Mouse (Mus musculus): ENCODE data around the gene Gm28778. TPM values are rescaled to one million over a fixed set of nuclear protein-coding genes. Genes with fewer than 3 reads are reported as not detected.
"Not testable (repeated sequence)": the region's sequence is repeated elsewhere in the genome, so short reads cannot be mapped to it uniquely, and the experiment has no call there.

The Gm28778 gene
- polyA plus RNA-seq (2012; ENCODE audit: insufficient read depth, insufficient read length, missing spikeins) = not detected in 2 replicates

- peak within 1 kb of the TSS; percentile 99 for H3K4me3 ChIP-seq (ENCODE audit: insufficient read depth, low read length)
- peak within 1 kb of the TSS; percentile 50; the same call in 1 of the 2 replicates for H3K27ac ChIP-seq (ENCODE audit: insufficient read depth, low read depth, low read length)
- H3K4me1 ChIP-seq (ENCODE audit: control insufficient read depth, insufficient read depth, low read length) = peaks cover 2% of the 10 kb centered on the region; the same call in 1 of the 2 replicates
- no peak for TF ChIP-seq POLR2A (IDR thresholded peaks at IDR 0.05; ENCODE audit: borderline replicate concordance, low read depth, low read length)
- no peak for TF ChIP-seq CTCF (IDR thresholded peaks at IDR 0.05; ENCODE audit: low read depth, low read length)
Observed at GRCm38 (mm10) chr1:53296581-53297383, at the start of gene Gm28778, which contains the start of the genes Pms1 and Ormdl1. TSS of gene Gm28778 (plus strand) at chr1:53297111. TSS of gene Pms1 (minus strand) at chr1:53297018. TSS of gene Ormdl1 (plus strand) at chr1:53297095.

GRCm38 (mm10) chr1:53264958-53265612, 31.8 kb upstream of the Gm28778 start:
- not testable (repeated sequence) for H3K4me3 ChIP-seq (ENCODE audit: insufficient read depth, low read length); H3K4me1 ChIP-seq (ENCODE audit: control insufficient read depth, insufficient read depth, low read length)
- H3K27ac ChIP-seq (ENCODE audit: insufficient read depth, low read depth, low read length) = peak overlapping the region; percentile 53

GRCm38 (mm10) chr1:53269901-53270300, 27.0 kb upstream of the Gm28778 start:
- H3K4me3 ChIP-seq (ENCODE audit: insufficient read depth, low read length) = no peak overlapping the region
- no peak for TF ChIP-seq CTCF (IDR thresholded peaks at IDR 0.05; ENCODE audit: low read depth, low read length)
- TF ChIP-seq POLR2A (IDR thresholded peaks at IDR 0.05; ENCODE audit: borderline replicate concordance, low read depth, low read length) = no peak
- no peak overlapping the region for H3K27ac ChIP-seq (ENCODE audit: insufficient read depth, low read depth, low read length)
- H3K4me1 ChIP-seq (ENCODE audit: control insufficient read depth, insufficient read depth, low read length) = no peaks in the 10 kb centered on the region

GRCm38 (mm10) chr1:53272646-53273045, 24.3 kb upstream of the Gm28778 start:
- Histone ChIP-seq H3K4me3 (ENCODE audit: insufficient read depth, low read length) (no peak overlapping the region), H3K27ac (ENCODE audit: insufficient read depth, low read depth, low read length) (no peak overlapping the region), H3K4me1 (ENCODE audit: control insufficient read depth, insufficient read depth, low read length) (no peaks in the 10 kb centered on the region)
- TF ChIP-seq CTCF (IDR thresholded peaks at IDR 0.05; ENCODE audit: low read depth, low read length) (no peak), POLR2A (IDR thresholded peaks at IDR 0.05; ENCODE audit: borderline replicate concordance, low read depth, low read length) (no peak)

- Histone ChIP-seq H3K4me1 (ENCODE audit: control insufficient read depth, insufficient read depth, low read length) (no peaks in the 10 kb centered on the region; the same call in 1 of the 2 replicates), H3K27ac (ENCODE audit: insufficient read depth, low read depth, low read length) (no peak overlapping the region), H3K4me3 (ENCODE audit: insufficient read depth, low read length) (no peak overlapping the region)
- no peak for TF ChIP-seq CTCF (IDR thresholded peaks at IDR 0.05; ENCODE audit: low read depth, low read length)
- no peak for TF ChIP-seq POLR2A (IDR thresholded peaks at IDR 0.05; ENCODE audit: borderline replicate concordance, low read depth, low read length)
Observed at GRCm38 (mm10) chr1:53291197-53291596, 5.7 kb upstream of the Gm28778 start.

DNA sequence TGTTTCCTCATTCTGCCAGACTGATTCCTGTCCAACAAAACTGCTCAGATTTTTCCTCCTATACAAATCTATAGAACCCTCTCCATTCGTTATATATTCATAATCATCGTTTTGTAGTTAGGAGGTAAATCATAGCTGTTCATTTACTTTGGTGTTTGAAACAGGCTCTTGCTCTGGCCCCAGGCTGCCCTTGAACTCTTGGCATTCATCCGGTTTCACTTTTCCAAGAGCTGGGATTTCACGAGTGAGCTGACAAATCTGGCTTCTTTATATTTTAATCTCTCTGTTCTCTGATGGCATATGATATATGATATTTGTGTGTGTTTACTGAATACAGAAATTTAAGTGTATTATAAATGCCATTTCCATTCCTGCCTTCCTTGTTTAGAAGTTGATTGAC, 3.6 kb downstream of the Gm28778 start:
- Histone ChIP-seq H3K27ac (ENCODE audit: insufficient read depth, low read depth, low read length) (no peak overlapping the region), H3K4me3 (ENCODE audit: insufficient read depth, low read length) (no peak overlapping the region), H3K4me1 (ENCODE audit: control insufficient read depth, insufficient read depth, low read length) (peaks cover 2% of the 10 kb centered on the region; the same call in 1 of the 2 replicates)
- TF ChIP-seq CTCF (IDR thresholded peaks at IDR 0.05; ENCODE audit: low read depth, low read length) (no peak), POLR2A (IDR thresholded peaks at IDR 0.05; ENCODE audit: borderline replicate concordance, low read depth, low read length) (no peak)

DNA sequence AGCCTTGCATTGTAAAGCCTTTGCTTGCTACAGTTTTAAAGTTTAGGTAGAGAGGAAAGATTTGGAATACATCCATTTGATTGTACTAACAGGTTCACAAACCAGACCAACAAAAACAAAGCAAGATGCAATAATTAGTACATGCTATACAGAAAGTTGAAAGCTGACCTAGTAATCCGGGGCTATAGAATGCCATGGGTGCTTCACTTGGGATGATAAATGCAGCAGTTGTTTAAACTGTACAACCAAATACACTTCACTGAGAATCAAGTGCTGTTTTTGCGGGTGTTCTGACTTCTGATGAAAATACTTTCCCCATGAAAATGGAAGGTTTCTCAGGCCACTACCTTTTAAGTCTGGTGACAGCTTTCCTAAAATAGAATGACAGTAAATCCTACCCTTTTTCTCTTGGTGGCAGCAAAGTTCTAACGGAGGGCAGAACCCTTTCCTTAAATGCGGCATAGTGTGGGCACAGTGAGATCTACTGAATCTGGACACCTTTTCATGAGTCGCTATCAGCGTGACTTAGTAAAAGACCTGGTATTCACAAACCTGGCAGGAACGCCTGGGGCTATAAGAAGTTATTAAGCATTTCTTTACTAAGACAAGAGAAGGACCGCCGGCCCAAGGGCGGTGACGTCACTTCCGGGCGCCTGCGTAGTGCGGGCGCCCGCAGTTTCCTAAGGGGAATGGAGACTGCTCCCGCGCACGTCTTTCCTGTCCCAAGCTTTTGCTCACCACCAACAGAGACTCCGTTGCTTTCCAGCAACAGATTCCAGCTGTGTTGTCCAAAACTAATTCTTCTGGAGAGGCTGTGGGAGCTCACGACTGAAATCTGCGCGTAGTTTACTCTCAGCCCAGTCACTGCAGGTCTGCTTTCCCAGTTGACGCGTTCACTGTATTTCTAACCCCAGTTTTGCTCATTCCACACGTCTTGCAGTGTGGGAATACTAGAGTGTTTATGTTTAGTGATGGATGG, 16.4 kb downstream of the Gm28778 start, which contains the start of gene Osgepl1:
Gene Osgepl1, plus strand, starts transcription at position 636 of the 979 bp plus-strand sequence.
- no peaks in the 10 kb centered on the region for H3K4me1 ChIP-seq (ENCODE audit: control insufficient read depth, insufficient read depth, low read length)
- peak within 1 kb of the TSS; percentile 39 for H3K27ac ChIP-seq (ENCODE audit: insufficient read depth, low read depth, low read length)
- peak within 1 kb of the TSS; percentile 82 for H3K4me3 ChIP-seq (ENCODE audit: insufficient read depth, low read length)
- TF ChIP-seq CTCF (IDR thresholded peaks at IDR 0.05; ENCODE audit: low read depth, low read length) (no peak), POLR2A (IDR thresholded peaks at IDR 0.05; ENCODE audit: borderline replicate concordance, low read depth, low read length) (no peak)

- TF ChIP-seq POLR2A (IDR thresholded peaks at IDR 0.05; ENCODE audit: borderline replicate concordance, low read depth, low read length) = no peak
- Histone ChIP-seq H3K27ac (ENCODE audit: insufficient read depth, low read depth, low read length) (no peak overlapping the region), H3K4me1 (ENCODE audit: control insufficient read depth, insufficient read depth, low read length) (no peaks in the 10 kb centered on the region), H3K4me3 (ENCODE audit: insufficient read depth, low read length) (no peak overlapping the region)
Observed at GRCm38 (mm10) chr1:53321662-53322344, 24.9 kb downstream of the Gm28778 start.

DNA sequence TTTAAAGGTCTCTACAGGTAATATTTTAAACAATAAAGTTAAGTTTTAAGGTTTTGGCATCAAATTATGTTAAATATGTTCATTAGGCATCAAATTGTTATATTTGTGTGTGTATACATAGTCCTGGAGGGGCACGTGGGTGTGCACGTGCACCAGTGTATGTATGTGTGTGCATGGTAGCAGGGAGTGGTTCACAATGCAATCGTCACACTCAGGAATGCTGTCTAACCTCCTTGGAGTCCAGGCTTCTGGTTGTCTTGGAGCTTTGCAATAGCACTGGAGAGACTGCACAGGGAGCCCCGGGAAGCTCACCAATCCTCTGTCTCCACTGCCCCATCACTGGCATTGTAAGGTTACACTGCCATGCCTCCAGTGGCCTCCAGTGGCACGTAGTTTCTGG, 26.3 kb downstream of the Gm28778 start:
- TF ChIP-seq POLR2A (IDR thresholded peaks at IDR 0.05; ENCODE audit: borderline replicate concordance, low read depth, low read length) (no peak), CTCF (IDR thresholded peaks at IDR 0.05; ENCODE audit: low read depth, low read length) (no peak)
- Histone ChIP-seq H3K27ac (ENCODE audit: insufficient read depth, low read depth, low read length) (no peak overlapping the region), H3K4me1 (ENCODE audit: control insufficient read depth, insufficient read depth, low read length) (no peaks in the 10 kb centered on the region), H3K4me3 (ENCODE audit: insufficient read depth, low read length) (no peak overlapping the region)
